Mouse (Mus musculus): ENCODE measurements at regions not wholly inside any gene's neighbourhood (a gene's known extent, or its start where the extent isn't known, plus 50 kb on each side); places are given as distances from the start of the nearest gene placed in this dataset.

- Histone ChIP-seq H3K9me3 (ENCODE audit: low read length) (no peaks in the 10 kb centered on the region), H3K27me3 (ENCODE audit: insufficient read depth, low read length) (no peaks in the 10 kb centered on the region), H3K4me1 (ENCODE audit: insufficient read depth, low read length) (no peaks in the 10 kb centered on the region), H3K36me3 (ENCODE audit: insufficient read depth, low read length) (no peaks in the 10 kb centered on the region), H3K9ac (replicated peaks; ENCODE audit: low read length, poor library complexity, severe bottlenecking) (no peak overlapping the region), H3K27ac (ENCODE audit: low read depth, low read length) (no peak overlapping the region), H3K4me3 (ENCODE audit: low read depth, low read length) (no peak overlapping the region), H3K4me2 (ENCODE audit: low read depth, low read length, poor library complexity, severe bottlenecking) (no peak overlapping the region)
- no peak for TF ChIP-seq CTCF (IDR thresholded peaks at IDR 0.05)
- DNase-seq (ENCODE audit: low spot score) (peak; percentile 32), ATAC-seq (ENCODE audit: low FRiP score) (no peak)
Observed at GRCm38 (mm10) chr7:95250651-95251050, 920.4 kb upstream of the Tenm4 start.

- Histone ChIP-seq H3K4me3 (ENCODE audit: low read depth, low read length) (no peak overlapping the region), H3K27me3 (ENCODE audit: insufficient read depth, low read length) (no peaks in the 10 kb centered on the region), H3K4me1 (ENCODE audit: insufficient read depth, low read length) (no peaks in the 10 kb centered on the region), H3K36me3 (ENCODE audit: insufficient read depth, low read length) (no peaks in the 10 kb centered on the region), H3K4me2 (ENCODE audit: low read depth, low read length, poor library complexity, severe bottlenecking) (no peak overlapping the region), H3K9me3 (ENCODE audit: low read length) (no peaks in the 10 kb centered on the region), H3K27ac (ENCODE audit: low read depth, low read length) (no peak overlapping the region), H3K9ac (replicated peaks; ENCODE audit: low read length, poor library complexity, severe bottlenecking) (no peak overlapping the region)
- no peak for ATAC-seq (ENCODE audit: low FRiP score)
- no peak for DNase-seq (ENCODE audit: low spot score)
- 78% methylated on average over 5 of the region's 5 CpGs for WGBS
- TF ChIP-seq CTCF (IDR thresholded peaks at IDR 0.05) = no peak
Observed at GRCm38 (mm10) chr7:95253862-95254545, 917.0 kb upstream of the Tenm4 start.

- H3K4me1 ChIP-seq (ENCODE audit: insufficient read depth, low read length) = no peaks in the 10 kb centered on the region
- TF ChIP-seq CTCF (IDR thresholded peaks at IDR 0.05) = no peak
- WGBS = 32% methylated on average over 3 of the region's 3 CpGs
- no peaks in the 10 kb centered on the region for H3K27me3 ChIP-seq (ENCODE audit: insufficient read depth, low read length)
- no peak overlapping the region for H3K27ac ChIP-seq (ENCODE audit: low read depth, low read length)
- DNase-seq (ENCODE audit: low spot score) = no peak
- H3K4me3 ChIP-seq (ENCODE audit: low read depth, low read length) = no peak overlapping the region
- no peak overlapping the region for H3K9ac ChIP-seq (replicated peaks; ENCODE audit: low read length, poor library complexity, severe bottlenecking)
- no peak overlapping the region for H3K4me2 ChIP-seq (ENCODE audit: low read depth, low read length, poor library complexity, severe bottlenecking)
- no peaks in the 10 kb centered on the region for H3K9me3 ChIP-seq (ENCODE audit: low read length)
- ATAC-seq (ENCODE audit: low FRiP score) = no peak
- H3K36me3 ChIP-seq (ENCODE audit: insufficient read depth, low read length) = no peaks in the 10 kb centered on the region
Observed at GRCm38 (mm10) chr7:95254913-95255312, 916.1 kb upstream of the Tenm4 start.

GRCm38 (mm10) chr7:95255699-95256098 lies 915.3 kb upstream of the Tenm4 start:
- DNase-seq (ENCODE audit: low spot score) = no peak
- Histone ChIP-seq H3K4me2 (ENCODE audit: low read depth, low read length, poor library complexity, severe bottlenecking) (no peak overlapping the region), H3K27me3 (ENCODE audit: insufficient read depth, low read length) (no peaks in the 10 kb centered on the region), H3K36me3 (ENCODE audit: insufficient read depth, low read length) (no peaks in the 10 kb centered on the region), H3K9me3 (ENCODE audit: low read length) (no peaks in the 10 kb centered on the region), H3K4me1 (ENCODE audit: insufficient read depth, low read length) (no peaks in the 10 kb centered on the region), H3K27ac (ENCODE audit: low read depth, low read length) (no peak overlapping the region), H3K4me3 (ENCODE audit: low read depth, low read length) (no peak overlapping the region), H3K9ac (replicated peaks; ENCODE audit: low read length, poor library complexity, severe bottlenecking) (no peak overlapping the region)
- ATAC-seq (ENCODE audit: low FRiP score) = no peak
- TF ChIP-seq CTCF (IDR thresholded peaks at IDR 0.05) = no peak

GRCm38 (mm10) chr7:95262942-95263341 lies 908.1 kb upstream of the Tenm4 start:
- TF ChIP-seq CTCF (IDR thresholded peaks at IDR 0.05) = no peak
- no peak for ATAC-seq (ENCODE audit: low FRiP score)
- no peaks in the 10 kb centered on the region for H3K4me1 ChIP-seq (ENCODE audit: insufficient read depth, low read length)
- WGBS = 92% methylated on average over 3 of the region's 3 CpGs
- no peak overlapping the region for H3K4me3 ChIP-seq (ENCODE audit: low read depth, low read length)
- no peaks in the 10 kb centered on the region for H3K9me3 ChIP-seq (ENCODE audit: low read length)
- H3K9ac ChIP-seq (replicated peaks; ENCODE audit: low read length, poor library complexity, severe bottlenecking) = no peak overlapping the region
- no peak overlapping the region for H3K4me2 ChIP-seq (ENCODE audit: low read depth, low read length, poor library complexity, severe bottlenecking)
- no peak overlapping the region for H3K27ac ChIP-seq (ENCODE audit: low read depth, low read length)
- no peak for DNase-seq (ENCODE audit: low spot score)
- no peaks in the 10 kb centered on the region for H3K27me3 ChIP-seq (ENCODE audit: insufficient read depth, low read length)
- no peaks in the 10 kb centered on the region for H3K36me3 ChIP-seq (ENCODE audit: insufficient read depth, low read length)

- Histone ChIP-seq H3K4me3 (ENCODE audit: low read depth, low read length) (no peak overlapping the region), H3K9ac (replicated peaks; ENCODE audit: low read length, poor library complexity, severe bottlenecking) (no peak overlapping the region), H3K36me3 (ENCODE audit: insufficient read depth, low read length) (no peaks in the 10 kb centered on the region), H3K9me3 (ENCODE audit: low read length) (no peaks in the 10 kb centered on the region), H3K4me1 (ENCODE audit: insufficient read depth, low read length) (no peaks in the 10 kb centered on the region), H3K4me2 (ENCODE audit: low read depth, low read length, poor library complexity, severe bottlenecking) (no peak overlapping the region), H3K27me3 (ENCODE audit: insufficient read depth, low read length) (no peaks in the 10 kb centered on the region), H3K27ac (ENCODE audit: low read depth, low read length) (no peak overlapping the region)
- ATAC-seq (ENCODE audit: low FRiP score) (no peak), DNase-seq (ENCODE audit: low spot score) (no peak)
- no peak for TF ChIP-seq CTCF (IDR thresholded peaks at IDR 0.05)
- WGBS = 92% methylated on average over 1 of the region's 1 CpGs
Observed at GRCm38 (mm10) chr7:95277237-95277636, 893.8 kb upstream of the Tenm4 start.
